Mouse (Mus musculus) spleen, postnatal 14 days (tissue): ENCODE results near the gene Gm20838.
"Not testable (repeated sequence)": the region's sequence is repeated elsewhere in the genome, so short reads cannot be mapped to it uniquely, and the experiment has no call there.

Experiments
- DNase-seq, 2 experiments: peaks; one replicate each; pipeline ENCODE4 v3.0.0; 2021 to 2022; ENCODE audit warnings: low spot score in 2 of 2

Gene Gm20838

GRCm38 (mm10) chrY:33543064-33543463 lies at the start of gene Gm20838:
Gene Gm20838 (minus strand): TSS chrY:33543164.
- DNase-seq = not testable (repeated sequence)
